Mouse (Mus musculus): ENCODE data around the gene Olfr115. TPM values are rescaled to one million over a fixed set of nuclear protein-coding genes. Genes with fewer than 3 reads are reported as not detected.

Gene Olfr115
- total RNA-seq (2022): not detected

DNA sequence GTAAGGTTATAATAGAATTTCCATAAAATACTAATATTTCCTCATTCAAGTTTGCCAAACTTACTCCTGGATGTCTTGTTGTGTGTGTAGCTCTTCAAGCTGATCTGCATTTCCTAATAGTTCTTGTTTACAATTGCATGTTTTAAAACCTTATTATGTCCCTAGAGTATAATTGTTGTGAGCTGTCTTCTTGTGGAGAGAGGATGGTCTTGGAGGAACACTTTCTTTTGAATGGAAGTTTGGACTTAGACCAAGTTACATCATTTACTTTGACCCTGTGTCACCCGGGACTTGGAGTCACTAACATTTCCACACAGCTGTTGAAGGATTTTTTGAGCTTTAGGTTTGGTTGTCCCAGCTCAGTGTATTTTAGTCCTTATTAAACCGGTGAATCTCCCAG lies at the start of gene Olfr115, which contains the start of gene Olfr116:
Gene Olfr115 (minus strand): TSS at position 101 of the 400 bp plus-strand sequence.
Gene Olfr116 (minus strand): TSS at position 191 of the 400 bp plus-strand sequence.
- DNase-seq: no peak

DNA sequence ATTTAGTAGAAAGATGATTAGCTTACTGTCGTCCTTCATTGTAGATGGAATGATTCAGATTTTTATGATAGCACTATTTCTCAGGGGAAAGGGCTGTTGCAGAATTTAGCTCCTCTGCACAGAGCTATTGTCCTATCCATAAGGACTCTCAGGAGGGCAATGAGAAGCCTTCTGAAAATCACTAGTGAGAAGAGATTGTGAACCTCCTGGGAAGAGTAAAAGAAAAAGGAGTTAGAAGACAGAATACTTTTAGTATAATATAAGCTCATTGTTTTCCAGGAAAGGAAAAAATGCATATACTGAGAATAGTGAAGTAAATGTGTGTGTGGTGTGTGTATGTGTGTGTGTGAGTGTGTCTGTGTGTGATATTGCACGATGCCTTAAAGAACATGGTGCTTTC lies 39.8 kb upstream of the Olfr115 start, which contains the start of gene Olfr118:
Gene Olfr118 (plus strand): TSS at position 301 of the 400 bp plus-strand sequence.
- DNase-seq: no peak

DNA sequence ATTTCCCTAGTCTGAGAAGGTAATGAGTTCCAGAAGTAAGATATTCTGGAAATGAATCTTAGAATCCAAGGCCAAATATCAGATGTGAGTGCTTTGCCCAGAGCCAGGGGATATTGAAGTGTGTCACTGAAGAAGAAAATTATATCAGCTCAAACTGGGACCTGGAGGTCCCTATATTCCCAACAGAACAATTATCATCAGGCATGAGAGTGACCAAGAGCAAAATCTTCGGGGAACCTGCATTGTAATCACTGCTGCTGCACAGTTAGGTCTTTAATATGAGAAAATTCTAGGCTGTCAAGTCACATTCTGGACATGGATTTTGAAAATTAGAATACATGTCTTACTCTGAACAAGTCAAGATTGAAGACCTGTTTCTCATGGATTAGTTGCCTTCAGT lies 36.8 kb upstream of the Olfr115 start, which contains the start of gene Olfr117:
Gene Olfr117 (minus strand): TSS at position 101 of the 400 bp plus-strand sequence.
- DNase-seq: no peak

DNA sequence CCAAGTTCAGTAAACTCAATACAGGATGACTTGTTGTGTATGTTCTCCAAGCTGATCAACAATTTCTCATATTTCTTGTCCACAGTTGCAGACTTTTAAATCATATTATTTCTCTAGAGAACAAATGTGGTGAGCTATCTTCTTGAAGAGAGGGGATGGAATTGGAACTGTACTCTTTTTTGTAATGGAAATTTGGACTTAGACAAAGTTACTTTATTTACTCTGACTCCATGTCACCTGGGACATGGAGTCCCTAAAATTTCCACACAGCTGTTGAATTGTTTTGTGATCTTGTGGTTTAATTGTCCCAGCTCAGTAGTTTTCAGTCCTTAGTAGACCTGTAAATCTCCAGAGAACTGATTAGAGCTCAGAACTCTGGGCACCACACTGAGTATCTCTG lies 34.3 kb downstream of the Olfr115 start, which contains the start of gene Olfr114:
Gene Olfr114 (minus strand): TSS at position 101 of the 400 bp plus-strand sequence.
- DNase-seq: no peak

DNA sequence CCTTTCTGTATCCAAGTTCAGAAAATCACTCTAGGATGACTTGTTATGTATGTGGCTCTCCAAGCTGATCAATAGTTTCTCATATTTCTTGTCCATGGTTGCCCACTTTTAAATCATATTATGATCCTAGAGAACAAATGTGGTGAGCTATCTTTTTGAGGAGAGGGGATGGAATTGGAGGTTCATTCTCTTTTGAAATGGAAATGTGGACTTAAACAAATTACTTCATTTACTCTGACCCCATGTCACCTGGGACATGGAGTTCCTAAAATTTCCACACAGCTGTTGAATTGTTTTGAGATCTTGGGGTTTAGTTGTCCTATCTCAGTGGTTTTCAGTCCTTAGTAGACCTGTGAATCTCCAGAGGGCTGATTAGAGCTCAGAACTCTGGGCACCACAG lies 49.3 kb downstream of the Olfr115 start, which contains the start of gene Olfr113:
Gene Olfr113 (minus strand): TSS at position 101 of the 400 bp plus-strand sequence.
- DNase-seq: no peak

DNA sequence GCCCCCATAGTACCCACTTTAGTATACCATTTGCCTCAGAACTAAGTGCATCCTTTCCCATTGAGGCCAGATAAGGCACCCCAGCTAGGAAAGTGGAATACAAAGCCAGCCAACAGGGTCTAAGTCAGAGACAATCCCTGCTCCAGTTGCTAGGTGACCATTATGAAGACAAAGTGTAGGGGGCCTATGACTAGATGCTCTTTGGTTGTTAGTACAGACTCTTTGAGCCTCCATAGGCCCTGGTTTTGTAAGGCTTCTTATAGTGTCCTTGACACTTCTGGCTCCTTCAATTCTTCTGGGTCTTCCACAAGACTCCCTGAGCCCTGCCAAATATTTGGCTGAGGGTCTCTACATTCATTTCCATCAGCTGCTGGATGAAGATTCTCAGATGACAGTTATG lies 57.6 kb downstream of the Olfr115 start, which contains the start of gene Olfr112:
Gene Olfr112 (minus strand): TSS at position 101 of the 400 bp plus-strand sequence.
- no peak for DNase-seq

Other genes with a start within 250 kb of the Olfr115 start
- gene Olfr105-ps, start 248.1 kb downstream of the Olfr115 start, total RNA-seq (2022): not detected
- gene Olfr106-ps, start 236.7 kb downstream of the Olfr115 start, total RNA-seq (2022): not detected
- not detected for gene Olfr107, start 227.9 kb downstream of the Olfr115 start, total RNA-seq (2022)
- not detected for gene Olfr108, start 181.6 kb downstream of the Olfr115 start, total RNA-seq (2022)
- gene Olfr109, start 168.2 kb downstream of the Olfr115 start, total RNA-seq (2022): not detected
- gene H2-M2, start 143.6 kb downstream of the Olfr115 start, total RNA-seq (2022): 1 to 10 TPM; 1.6 to 7.5 (median 3.9) TPM
- under 1 TPM in 1 of 4 experiments, not detected in 3; 0.30 TPM for gene Olfr110, start 134.6 kb downstream of the Olfr115 start, total RNA-seq (2022)
- 1 to 10 TPM in 1 of 4 experiments, under 1 TPM in 3; 0.21 to 1.4 (median 0.56) TPM for gene Olfr111, start 119.1 kb downstream of the Olfr115 start, total RNA-seq (2022)
- not detected for gene Olfr112, start 57.7 kb downstream of the Olfr115 start, total RNA-seq (2022)
- not detected for gene Olfr113, start 49.4 kb downstream of the Olfr115 start, total RNA-seq (2022)
- gene Olfr114, start 34.4 kb downstream of the Olfr115 start, total RNA-seq (2022): not detected
- gene Olfr116, start 90 bp upstream of the Olfr115 start, total RNA-seq (2022): not detected
- gene Olfr117, start 36.7 kb upstream of the Olfr115 start, total RNA-seq (2022): not detected
- not detected for gene Olfr118, start 39.9 kb upstream of the Olfr115 start, total RNA-seq (2022)
- gene Olfr119, start 69.5 kb upstream of the Olfr115 start, total RNA-seq (2022): not detected
- not detected for gene Olfr120, start 94.7 kb upstream of the Olfr115 start, total RNA-seq (2022)
- gene Olfr121, start 121.7 kb upstream of the Olfr115 start, total RNA-seq (2022): not detected
- not detected for gene Olfr122, start 141.5 kb upstream of the Olfr115 start, total RNA-seq (2022)
- not detected for gene Olfr123, start 166.4 kb upstream of the Olfr115 start, total RNA-seq (2022)
- gene Olfr124, start 172.8 kb upstream of the Olfr115 start, total RNA-seq (2022): not detected
- gene Olfr125, start 205.8 kb upstream of the Olfr115 start, total RNA-seq (2022): not detected
- not detected for gene Olfr126, start 220.4 kb upstream of the Olfr115 start, total RNA-seq (2022)

Measured in adrenal gland, adult 8-10 months (tissue).